Mouse (Mus musculus) frontal cortex, adult (tissue): ENCODE measurements at regions not wholly inside any gene's neighbourhood (a gene's known extent, or its start where the extent isn't known, plus 50 kb on each side); places are given as distances from the start of the nearest gene placed in this dataset.

Experiments
- ATAC-seq: cut with Nextera tagmentation; 2 replicates; pipeline ENCODE4 v1.9.2; 2017; ENCODE audit warnings: mild to moderate bottlenecking, moderate library complexity, mixed read lengths; ENCODE audit not compliant: low TSS enrichment

GRCm38 (mm10) chr2:163138688-163139385 is 51.2 kb upstream of the Gtsf1l start:
- peak; percentile 52 for ATAC-seq

GRCm38 (mm10) chr2:163142762-163143388 is 55.2 kb upstream of the Gtsf1l start:
- ATAC-seq, result no peak

- no peak for ATAC-seq
These were observed 55.8 kb upstream of the Gtsf1l start for GRCm38 (mm10) chr2:163143413-163143812.

- ATAC-seq, result no peak
These were observed 56.9 kb upstream of the Tox2 start for GRCm38 (mm10) chr2:163146001-163146400.

GRCm38 (mm10) chr2:163146481-163146880 is 56.4 kb upstream of the Tox2 start:
- no peak for ATAC-seq

- no peak for ATAC-seq
These were observed 55.5 kb upstream of the Tox2 start for GRCm38 (mm10) chr2:163147381-163147780.

- no peak for ATAC-seq
These were observed 51.9 kb upstream of the Tox2 start for GRCm38 (mm10) chr2:163151016-163151415.

- peak; percentile 96 for ATAC-seq
These were observed 50.4 kb upstream of the Tox2 start for GRCm38 (mm10) chr2:163152340-163153033.
